Mouse (Mus musculus): Measurements from ENCODE around the gene Map7. TPM values are rescaled to one million over a fixed set of nuclear protein-coding genes. Genes with fewer than 3 reads are reported as not detected.

The Map7 gene
- polyA plus RNA-seq, 1 experiment: 108 TPM

DNA sequence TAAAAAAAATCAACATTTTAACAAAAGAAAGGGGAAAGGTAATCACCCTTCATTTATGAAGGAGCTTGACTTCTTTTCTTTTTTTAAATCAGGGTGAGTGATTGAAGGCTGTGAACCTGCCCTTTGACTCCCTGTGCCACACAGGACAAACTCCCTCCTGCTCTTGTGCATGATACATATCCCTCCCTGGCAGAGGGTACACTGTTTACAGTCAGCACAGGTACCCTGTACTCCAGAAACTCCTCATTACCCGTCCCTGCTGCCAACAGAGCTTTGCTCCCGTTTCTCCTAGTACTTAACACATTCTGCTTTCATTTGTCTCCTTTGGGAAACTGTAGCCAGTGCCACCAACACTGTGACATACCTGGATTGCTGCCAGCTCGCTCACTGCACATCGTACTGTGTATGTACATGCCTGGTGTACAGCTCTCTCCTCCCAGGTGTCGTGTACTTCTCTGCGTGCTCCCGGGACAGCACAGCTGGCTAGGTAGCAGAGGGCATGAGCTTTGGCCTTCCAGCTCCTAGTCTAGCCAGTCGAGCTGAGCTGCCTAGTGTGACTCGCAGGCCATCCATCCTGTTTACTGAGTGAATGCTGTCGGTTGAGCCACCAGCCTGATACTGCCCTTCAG lies 72.3 kb downstream of the Map7 start:
- H3K9me3 ChIP-seq (replicated peaks; ENCODE audit: control insufficient read depth, insufficient read depth, low read length, poor library complexity, severe bottlenecking): no peaks in the 10 kb centered on the region
- TF ChIP-seq POLR2A (IDR thresholded peaks at IDR 0.05; ENCODE audit: insufficient read depth, low read length) (no peak), EP300 (IDR thresholded peaks at IDR 0.05; ENCODE audit: insufficient read depth, low read depth, low read length) (no peak), CTCF (IDR thresholded peaks at IDR 0.05; ENCODE audit: low read depth, low read length) (no peak)
- no peak overlapping the region for H3K27ac ChIP-seq (ENCODE audit: insufficient read depth, low read length)

DNA sequence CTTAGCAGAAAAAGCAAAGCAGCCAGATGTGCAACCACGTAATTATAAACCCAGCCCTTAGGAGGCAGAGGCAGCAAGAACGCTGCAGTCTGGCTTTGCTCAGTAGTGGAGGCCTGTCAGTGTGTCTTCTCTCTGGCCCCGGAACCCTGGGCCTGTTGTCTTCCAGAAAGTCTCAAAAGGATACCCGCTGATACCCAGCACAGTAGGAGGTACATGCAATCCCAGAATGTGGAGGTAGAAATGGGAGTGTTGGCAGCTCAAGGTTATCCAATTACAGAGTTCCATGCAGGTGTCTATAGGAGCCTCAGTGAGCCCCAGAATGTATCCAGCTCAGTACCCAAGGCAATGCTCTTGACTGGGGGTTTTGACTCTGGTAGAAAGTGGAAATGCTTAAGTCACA lies 73.7 kb downstream of the Map7 start:
- H3K27ac ChIP-seq (ENCODE audit: insufficient read depth, low read length): no peak overlapping the region
- H3K27me3 ChIP-seq (ENCODE audit: control insufficient read depth, insufficient read depth, low read length, poor library complexity, severe bottlenecking): no peaks in the 10 kb centered on the region
- no peaks in the 10 kb centered on the region for H3K36me3 ChIP-seq (ENCODE audit: control insufficient read depth, insufficient read depth, low read length, poor library complexity, severe bottlenecking)
- H3K9me3 ChIP-seq (replicated peaks; ENCODE audit: control insufficient read depth, insufficient read depth, low read length, poor library complexity, severe bottlenecking): no peaks in the 10 kb centered on the region
- no peak overlapping the region for H3K9ac ChIP-seq (ENCODE audit: low read depth, poor library complexity, severe bottlenecking)
- TF ChIP-seq EP300 (IDR thresholded peaks at IDR 0.05; ENCODE audit: insufficient read depth, low read depth, low read length) (no peak), CTCF (IDR thresholded peaks at IDR 0.05; ENCODE audit: low read depth, low read length) (no peak), POLR2A (IDR thresholded peaks at IDR 0.05; ENCODE audit: insufficient read depth, low read length) (no peak)
- H3K4me1 ChIP-seq (ENCODE audit: control insufficient read depth, insufficient read depth, low read length): peaks cover 5% of the 10 kb centered on the region
- H3K4me3 ChIP-seq (ENCODE audit: low read depth, low read length): no peak overlapping the region

More for the DNA sequence above, 72.3 kb downstream of the Map7 start:
- Histone ChIP-seq H3K4me1 (ENCODE audit: control insufficient read depth, insufficient read depth, low read length) (peaks cover 6% of the 10 kb centered on the region), H3K4me3 (ENCODE audit: low read depth, low read length) (no peak overlapping the region), H3K36me3 (ENCODE audit: control insufficient read depth, insufficient read depth, low read length, poor library complexity, severe bottlenecking) (no peaks in the 10 kb centered on the region), H3K9ac (ENCODE audit: low read depth, poor library complexity, severe bottlenecking) (no peak overlapping the region), H3K27me3 (ENCODE audit: control insufficient read depth, insufficient read depth, low read length, poor library complexity, severe bottlenecking) (no peaks in the 10 kb centered on the region)

DNA sequence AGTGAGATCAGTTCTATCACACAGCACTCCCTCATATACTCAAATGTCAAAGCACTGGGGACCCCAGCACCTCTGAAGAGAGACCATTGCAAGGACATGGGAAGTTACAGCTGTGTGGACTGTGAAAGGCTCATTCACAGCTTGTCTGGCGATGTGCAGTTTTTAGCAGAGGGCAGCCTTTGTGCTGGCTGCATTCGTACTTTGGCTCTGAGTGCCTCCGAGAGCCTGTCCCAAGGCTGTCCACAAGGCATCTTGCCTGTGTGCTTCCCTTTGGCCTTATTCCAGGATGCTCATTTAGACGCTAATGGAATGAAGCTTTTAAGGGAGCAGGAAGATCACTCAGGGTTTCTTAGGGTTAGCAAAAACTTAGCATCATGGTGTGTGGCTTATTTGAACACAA lies 78.5 kb downstream of the Map7 start:
- peaks cover 2% of the 10 kb centered on the region for H3K4me1 ChIP-seq (ENCODE audit: control insufficient read depth, insufficient read depth, low read length)
- no peak overlapping the region for H3K27ac ChIP-seq (ENCODE audit: insufficient read depth, low read length)
- H3K9ac ChIP-seq (ENCODE audit: low read depth, poor library complexity, severe bottlenecking): no peak overlapping the region
- H3K9me3 ChIP-seq (replicated peaks; ENCODE audit: control insufficient read depth, insufficient read depth, low read length, poor library complexity, severe bottlenecking): no peaks in the 10 kb centered on the region
- H3K36me3 ChIP-seq (ENCODE audit: control insufficient read depth, insufficient read depth, low read length, poor library complexity, severe bottlenecking): peaks cover 9% of the 10 kb centered on the region
- TF ChIP-seq EP300 (IDR thresholded peaks at IDR 0.05; ENCODE audit: insufficient read depth, low read depth, low read length) (no peak), POLR2A (IDR thresholded peaks at IDR 0.05; ENCODE audit: insufficient read depth, low read length) (no peak), CTCF (IDR thresholded peaks at IDR 0.05; ENCODE audit: low read depth, low read length) (no peak)
- H3K27me3 ChIP-seq (ENCODE audit: control insufficient read depth, insufficient read depth, low read length, poor library complexity, severe bottlenecking): no peaks in the 10 kb centered on the region
- H3K4me3 ChIP-seq (ENCODE audit: low read depth, low read length): no peak overlapping the region

DNA sequence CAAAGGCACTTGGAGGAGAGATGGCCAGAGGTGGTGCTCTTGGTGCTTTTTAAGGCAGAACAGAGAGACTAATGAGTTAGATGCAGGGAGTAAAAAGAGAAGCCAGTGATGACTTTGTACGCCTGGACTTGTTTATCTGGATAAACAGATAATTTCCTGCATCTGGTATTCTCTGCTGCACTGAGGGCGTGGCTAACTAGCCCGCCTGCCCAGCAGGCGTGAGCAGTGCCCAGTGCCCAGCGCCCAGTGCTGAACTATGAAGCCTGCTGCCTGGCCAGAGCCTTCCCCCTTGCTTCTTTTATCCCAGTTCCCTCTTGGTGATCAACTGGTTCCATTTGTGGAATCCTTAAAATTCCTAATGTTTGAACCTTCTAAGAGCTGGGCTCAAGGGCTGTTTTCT lies 81.8 kb downstream of the Map7 start:
- Histone ChIP-seq H3K9me3 (replicated peaks; ENCODE audit: control insufficient read depth, insufficient read depth, low read length, poor library complexity, severe bottlenecking) (no peaks in the 10 kb centered on the region), H3K4me1 (ENCODE audit: control insufficient read depth, insufficient read depth, low read length) (peaks cover 2% of the 10 kb centered on the region), H3K4me3 (ENCODE audit: low read depth, low read length) (no peak overlapping the region), H3K36me3 (ENCODE audit: control insufficient read depth, insufficient read depth, low read length, poor library complexity, severe bottlenecking) (peaks cover 16% of the 10 kb centered on the region), H3K9ac (ENCODE audit: low read depth, poor library complexity, severe bottlenecking) (no peak overlapping the region), H3K27ac (ENCODE audit: insufficient read depth, low read length) (no peak overlapping the region), H3K27me3 (ENCODE audit: control insufficient read depth, insufficient read depth, low read length, poor library complexity, severe bottlenecking) (no peaks in the 10 kb centered on the region)
- no peak for TF ChIP-seq POLR2A (IDR thresholded peaks at IDR 0.05; ENCODE audit: insufficient read depth, low read length)
- TF ChIP-seq CTCF (IDR thresholded peaks at IDR 0.05; ENCODE audit: low read depth, low read length): no peak
- no peak for TF ChIP-seq EP300 (IDR thresholded peaks at IDR 0.05; ENCODE audit: insufficient read depth, low read depth, low read length)

DNA sequence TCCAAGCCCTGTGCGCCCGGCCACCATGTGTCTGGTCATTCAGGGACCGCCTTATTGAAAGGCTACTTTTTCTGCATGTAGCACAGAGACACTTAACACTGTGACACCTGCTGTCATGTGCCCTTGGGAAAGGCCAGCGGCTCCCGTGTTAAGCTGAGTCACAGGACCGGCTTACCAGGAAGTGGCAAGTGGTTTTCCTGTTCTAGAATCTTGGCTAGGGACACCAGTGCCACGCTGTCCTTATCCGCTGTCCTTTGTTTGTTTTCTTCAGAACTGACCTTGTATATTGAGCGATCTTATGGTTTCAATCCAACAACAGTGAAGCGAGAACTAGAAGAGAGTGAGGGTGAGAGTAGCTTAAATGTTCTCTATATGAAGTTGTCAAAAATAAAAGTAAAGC lies 85.2 kb downstream of the Map7 start:
- H3K9ac ChIP-seq (ENCODE audit: low read depth, poor library complexity, severe bottlenecking): no peak overlapping the region
- H3K4me3 ChIP-seq (ENCODE audit: low read depth, low read length): no peak overlapping the region
- H3K27me3 ChIP-seq (ENCODE audit: control insufficient read depth, insufficient read depth, low read length, poor library complexity, severe bottlenecking): no peaks in the 10 kb centered on the region
- no peaks in the 10 kb centered on the region for H3K9me3 ChIP-seq (replicated peaks; ENCODE audit: control insufficient read depth, insufficient read depth, low read length, poor library complexity, severe bottlenecking)
- no peak overlapping the region for H3K27ac ChIP-seq (ENCODE audit: insufficient read depth, low read length)
- TF ChIP-seq POLR2A (IDR thresholded peaks at IDR 0.05; ENCODE audit: insufficient read depth, low read length) (no peak), EP300 (IDR thresholded peaks at IDR 0.05; ENCODE audit: insufficient read depth, low read depth, low read length) (no peak), CTCF (IDR thresholded peaks at IDR 0.05; ENCODE audit: low read depth, low read length) (no peak)
- peaks cover 2% of the 10 kb centered on the region for H3K4me1 ChIP-seq (ENCODE audit: control insufficient read depth, insufficient read depth, low read length)
- H3K36me3 ChIP-seq (ENCODE audit: control insufficient read depth, insufficient read depth, low read length, poor library complexity, severe bottlenecking): peaks cover 16% of the 10 kb centered on the region

DNA sequence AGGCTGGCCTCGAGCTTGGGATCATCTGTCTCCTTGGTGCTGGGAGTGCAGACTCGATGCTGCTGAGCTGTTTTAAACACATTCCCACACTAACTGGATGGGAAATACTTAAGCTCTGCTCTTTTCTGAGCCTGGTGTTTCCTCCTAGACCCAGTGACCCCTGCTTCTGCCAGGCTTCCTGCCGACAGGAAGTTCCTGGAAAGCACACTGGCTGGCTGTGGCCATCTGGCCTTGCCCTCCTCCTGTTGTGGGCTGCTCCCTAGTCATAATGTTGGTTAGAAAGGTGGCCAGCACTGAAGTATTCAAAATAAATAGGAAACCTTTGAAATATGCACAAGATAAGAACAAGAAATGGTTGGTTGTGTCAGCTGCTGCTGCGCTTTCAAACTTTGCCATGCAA lies 86.2 kb downstream of the Map7 start:
- TF ChIP-seq EP300 (IDR thresholded peaks at IDR 0.05; ENCODE audit: insufficient read depth, low read depth, low read length): no peak
- no peak for TF ChIP-seq CTCF (IDR thresholded peaks at IDR 0.05; ENCODE audit: low read depth, low read length)
- no peak for TF ChIP-seq POLR2A (IDR thresholded peaks at IDR 0.05; ENCODE audit: insufficient read depth, low read length)
- no peak overlapping the region for H3K27ac ChIP-seq (ENCODE audit: insufficient read depth, low read length)
- H3K36me3 ChIP-seq (ENCODE audit: control insufficient read depth, insufficient read depth, low read length, poor library complexity, severe bottlenecking): peaks cover 16% of the 10 kb centered on the region

More for the DNA sequence above, 86.2 kb downstream of the Map7 start:
- Histone ChIP-seq H3K4me1 (ENCODE audit: control insufficient read depth, insufficient read depth, low read length) (peaks cover 2% of the 10 kb centered on the region), H3K9ac (ENCODE audit: low read depth, poor library complexity, severe bottlenecking) (no peak overlapping the region), H3K27me3 (ENCODE audit: control insufficient read depth, insufficient read depth, low read length, poor library complexity, severe bottlenecking) (no peaks in the 10 kb centered on the region), H3K4me3 (ENCODE audit: low read depth, low read length) (no peak overlapping the region), H3K9me3 (replicated peaks; ENCODE audit: control insufficient read depth, insufficient read depth, low read length, poor library complexity, severe bottlenecking) (no peaks in the 10 kb centered on the region)
